Mouse (Mus musculus): Measurements from ENCODE around the gene Igfbp7. TPM values are rescaled to one million over a fixed set of nuclear protein-coding genes. Genes with fewer than 3 reads are reported as not detected.

Igfbp7 gene
- total RNA-seq, 2 experiments from 2014 or later = 862 to 986 TPM

- no peak for DNase-seq
Observed at GRCm38 (mm10) chr5:77379434-77380135, 28.3 kb downstream of the Igfbp7 start.

- no peak for DNase-seq
Observed at GRCm38 (mm10) chr5:77378027-77378426, 29.8 kb downstream of the Igfbp7 start.

- no peak for DNase-seq
Observed at GRCm38 (mm10) chr5:77375546-77375945, 32.3 kb downstream of the Igfbp7 start.

- DNase-seq = no peak
Observed at GRCm38 (mm10) chr5:77374945-77375344, 32.9 kb downstream of the Igfbp7 start.

- peak; percentile 52 to 62 for DNase-seq
Observed at GRCm38 (mm10) chr5:77372778-77373177, 35.1 kb downstream of the Igfbp7 start.

- DNase-seq = no peak
Observed at GRCm38 (mm10) chr5:77372242-77372641, 35.6 kb downstream of the Igfbp7 start.

- DNase-seq = no peak
Observed at GRCm38 (mm10) chr5:77370378-77370892, 37.4 kb downstream of the Igfbp7 start.

GRCm38 (mm10) chr5:77369394-77369793 lies 38.4 kb downstream of the Igfbp7 start:
- no peak for DNase-seq

GRCm38 (mm10) chr5:77368194-77368593 lies 39.6 kb downstream of the Igfbp7 start:
- DNase-seq = no peak

- DNase-seq = peak; percentile 54 to 71
Observed at GRCm38 (mm10) chr5:77367682-77368081, 40.2 kb downstream of the Igfbp7 start.

- DNase-seq = peak in 1 of 2 experiments; percentile 45
Observed at GRCm38 (mm10) chr5:77367145-77367544, 40.7 kb downstream of the Igfbp7 start.

GRCm38 (mm10) chr5:77366313-77366712 lies 41.5 kb downstream of the Igfbp7 start:
- DNase-seq = no peak

GRCm38 (mm10) chr5:77364443-77365038 lies 43.3 kb downstream of the Igfbp7 start:
- DNase-seq = no peak

- no peak for DNase-seq
Observed at GRCm38 (mm10) chr5:77363650-77364049, 44.2 kb downstream of the Igfbp7 start.

- DNase-seq = no peak
Observed at GRCm38 (mm10) chr5:77362120-77362519, 45.7 kb downstream of the Igfbp7 start.

GRCm38 (mm10) chr5:77361006-77361405 lies 46.8 kb downstream of the Igfbp7 start:
- DNase-seq = no peak

- DNase-seq = no peak
Observed at GRCm38 (mm10) chr5:77359971-77360370, 47.9 kb downstream of the Igfbp7 start.

GRCm38 (mm10) chr5:77358347-77358746 lies 49.5 kb downstream of the Igfbp7 start:
- DNase-seq = peak; percentile 58 to 67

- DNase-seq = peak; percentile 85 to 92
Observed at GRCm38 (mm10) chr5:77357405-77358149, 50.3 kb downstream of the Igfbp7 start.

GRCm38 (mm10) chr5:77355307-77356265 lies 52.3 kb downstream of the Igfbp7 start:
- peak; percentile 54 to 55 for DNase-seq

GRCm38 (mm10) chr5:77354361-77354787 lies 53.5 kb downstream of the Igfbp7 start:
- DNase-seq = peak; percentile 88 to 91

GRCm38 (mm10) chr5:77351691-77352090 lies 56.1 kb downstream of the Igfbp7 start:
- DNase-seq = no peak

Measured in adrenal gland, postnatal 36 days (tissue).